22 mouse cellular contexts compared by ENCODE assay signal in the genomic region with DNA sequence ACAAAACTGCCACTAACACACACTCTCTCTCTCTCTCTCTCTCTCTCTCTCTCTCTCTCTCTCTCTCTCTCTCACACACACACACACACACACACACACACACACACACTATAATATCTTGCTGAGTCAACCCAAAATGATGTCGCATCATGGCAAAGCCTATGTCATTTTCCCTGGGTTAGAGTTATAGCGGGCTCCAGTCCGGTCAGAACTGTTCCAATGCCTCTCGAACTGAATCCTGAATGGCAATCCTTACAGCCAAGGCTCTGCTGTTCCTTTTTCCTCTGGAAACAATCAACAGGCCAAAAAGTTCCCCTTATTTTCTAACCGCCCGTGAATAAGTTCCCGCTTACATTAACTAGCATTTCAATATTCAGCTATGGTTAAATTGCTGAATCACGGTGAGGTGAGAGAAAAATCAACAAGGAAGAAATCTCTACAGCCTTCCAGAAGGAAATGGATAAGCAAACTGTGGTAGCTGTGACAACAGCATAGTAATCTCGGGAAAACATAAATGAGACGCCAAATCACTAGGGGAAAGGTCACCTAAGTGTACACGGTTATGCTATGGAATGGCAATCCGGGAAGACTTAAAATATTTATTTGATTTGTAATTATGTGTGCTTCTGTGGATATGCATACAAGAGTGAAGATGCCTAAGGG. TPM values are rescaled to one million over a fixed set of nuclear protein-coding genes. Genes with fewer than 3 reads are reported as not detected.
"Had no signal": no experiment of that assay in that cellular context is flagged by ENCODE, and none has a peak within 500 bp of the region (broad histone marks: within the 10 kb centered on the region; RNA-seq: fewer than 3 reads in every experiment).

No protein-coding gene starts in this region.

- H3K9me3 ChIP-seq: limb, embryonic 10.5 days; limb, embryonic 13.5 days; liver, embryonic 13.5 days; stomach, embryonic 15.5 days had no signal

- H3K27ac ChIP-seq: hindbrain, postnatal 0 days; layer of hippocampus, adult 2 months; limb, embryonic 10.5 days; limb, embryonic 13.5 days; liver, embryonic 13.5 days; stomach, embryonic 15.5 days had no signal

- ATAC-seq: hindbrain, postnatal 0 days; inflammation-experienced regulatory T-cells, adult 6 months had no signal

- H3K4me3 ChIP-seq: layer of hippocampus, adult 2 months; limb, embryonic 10.5 days; limb, embryonic 13.5 days; liver, embryonic 13.5 days; stomach, embryonic 15.5 days had no signal

- H3K9ac ChIP-seq: limb, embryonic 13.5 days; liver, embryonic 13.5 days; lung, embryonic 14.5 days; stomach, embryonic 15.5 days had no signal

- H3K4me2 ChIP-seq: limb, embryonic 13.5 days; liver, embryonic 13.5 days; lung, embryonic 14.5 days; midbrain, embryonic 11.5 days; stomach, embryonic 15.5 days had no signal

- H3K36me3 ChIP-seq: limb, embryonic 10.5 days; limb, embryonic 13.5 days; liver, embryonic 13.5 days; stomach, embryonic 15.5 days had no signal

- DNase-seq: kidney, adult 18-20 months; kidney, adult 9 months; kidney, postnatal 14 days; kidney, postnatal 4 days; layer of hippocampus, adult 9-11 months; liver; liver, embryonic 13.5 days; lung, embryonic 14.5 days; lung, postnatal 10 days; midbrain, embryonic 14.5 days; right cerebral cortex, postnatal 4 days; thymus, adult 2 months; thymus, postnatal 14 days; thymus, postnatal 4 days had no signal

- H3K27me3 ChIP-seq: limb, embryonic 13.5 days; liver, embryonic 13.5 days; stomach, embryonic 15.5 days had no signal

RNA-seq across cellular contexts. Expression of a gene that starts 3.8 kb away (rescaled TPM):
- total RNA-seq: megakaryocyte-erythroid progenitor cell, adult 5-6 weeks had no signal
